Mouse (Mus musculus): ENCODE data around the gene Med22.

Gene Med22

GRCm38 (mm10) chr2:26862856-26863255 is 47.6 kb downstream of the Med22 start:
- no peak for DNase-seq

Measured in thymus, postnatal 14 days (tissue).